Mouse (Mus musculus) neural tube, embryonic 15.5 days (tissue): ENCODE measurements around the gene Gsto2. TPM values are rescaled to one million over a fixed set of nuclear protein-coding genes. Genes with fewer than 3 reads are reported as not detected.

ENCODE experiments used
- ATAC-seq: fragments of 200-750 bp; cut with Nextera tagmentation; 2 replicates; pipeline ENCODE4 v1.8.0; 2017; ENCODE audit warnings: mild to moderate bottlenecking, moderate TSS enrichment, moderate library complexity; ENCODE audit not compliant: low FRiP score
- H3K27ac ChIP-seq: fragments of 300-500 bp; sonication (generic); replicated peaks from 2 replicates; pipeline ENCODE4 v1.5.1; 2015; ENCODE audit warnings: mild to moderate bottlenecking, inconsistent platforms
- H3K27me3 ChIP-seq: fragments of 300-500 bp; sonication (generic); replicated peaks from 2 replicates; pipeline ENCODE4 v1.6.1; 2015; ENCODE audit warnings: inconsistent platforms
- H3K36me3 ChIP-seq: fragments of 300-500 bp; sonication (generic); 2 replicates; pipeline ENCODE4 v1.6.1; 2015; ENCODE audit warnings: inconsistent platforms
- H3K4me1 ChIP-seq: fragments of 300-500 bp; sonication (generic); 2 replicates; pipeline ENCODE4 v1.6.1; 2015; ENCODE audit warnings: inconsistent platforms
- H3K4me2 ChIP-seq: fragments of 300-500 bp; sonication (generic); 2 replicates; pipeline ENCODE4 v1.6.1; 2015; ENCODE audit warnings: inconsistent platforms, mild to moderate bottlenecking, moderate library complexity
- H3K4me3 ChIP-seq: fragments of 300-500 bp; sonication (generic); replicated peaks from 2 replicates; pipeline ENCODE4 v1.5.1; 2015; ENCODE audit warnings: mild to moderate bottlenecking, inconsistent platforms
- H3K9ac ChIP-seq: fragments of 300-500 bp; sonication (generic); replicated peaks from 2 replicates; pipeline ENCODE4 v1.6.1; 2015; ENCODE audit warnings: mild to moderate bottlenecking, inconsistent platforms
- H3K9me3 ChIP-seq: fragments of 300-500 bp; sonication (generic); replicated peaks from 2 replicates; pipeline ENCODE4 v1.6.1; 2016; ENCODE audit warnings: inconsistent platforms
- WGBS: fragments of 180-500 bp; shearing (Covaris S2); methylation state at CpG from one replicate; pipeline ENCODE4 v1.1.7; 2015; ENCODE audit warnings: mixed read lengths; 5-methylcytosine and 5-hydroxymethylcytosine counted together
- polyA plus RNA-seq: library from polyadenylated mRNA; unstranded; fragments of >200 nt; fragmentation: Nextera tagmentation; extraction: Ambion mirVana; gene quantifications from 2 replicates; pipeline ENCODE4 v1.2.1, GENCODE M21; 2015

The Gsto2 gene
- polyA plus RNA-seq, 1 experiment from 2014 or later = 1.8 TPM

- Histone ChIP-seq H3K4me1 (peaks cover 28% of the 10 kb centered on the region), H3K4me2 (no peak overlapping the region), H3K36me3 (no peaks in the 10 kb centered on the region), H3K27me3 (no peaks in the 10 kb centered on the region), H3K4me3 (no peak overlapping the region), H3K9ac (no peak overlapping the region), H3K27ac (no peak overlapping the region), H3K9me3 (no peaks in the 10 kb centered on the region)
- WGBS = 94% methylated on average over 4 of the region's 4 CpGs
- ATAC-seq = no peak
Observed at GRCm38 (mm10) chr19:47914191-47914590, 48.9 kb downstream of the Gsto2 start.

DNA sequence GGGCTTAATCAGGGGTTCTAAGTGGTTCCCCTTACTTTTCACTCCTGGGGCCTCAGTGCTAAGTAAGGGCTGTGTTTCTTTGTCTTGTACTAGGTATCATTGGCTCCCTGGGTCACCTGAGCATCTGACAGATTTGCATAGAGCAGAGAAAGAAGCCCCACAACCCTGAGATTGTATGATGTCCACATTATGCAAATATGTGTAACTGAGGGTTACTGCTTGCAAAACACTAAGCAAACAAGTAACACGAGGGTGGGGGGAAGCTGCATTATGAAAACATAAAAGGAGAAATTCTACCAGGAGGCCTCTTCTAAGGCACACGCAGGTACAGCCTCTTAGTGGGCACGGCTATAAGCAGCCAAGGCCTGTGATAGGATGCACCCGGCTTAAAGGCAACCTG, 49.9 kb downstream of the Gsto2 start:
- H3K36me3 ChIP-seq = no peaks in the 10 kb centered on the region
- H3K4me1 ChIP-seq = peaks cover 24% of the 10 kb centered on the region
- no peaks in the 10 kb centered on the region for H3K27me3 ChIP-seq
- WGBS = 78% methylated on average over 4 of the region's 4 CpGs
- H3K9ac ChIP-seq = no peak overlapping the region
- H3K4me3 ChIP-seq = no peak overlapping the region
- H3K27ac ChIP-seq = no peak overlapping the region
- no peak for ATAC-seq
- H3K9me3 ChIP-seq = no peaks in the 10 kb centered on the region
- no peak overlapping the region for H3K4me2 ChIP-seq

- H3K4me3 ChIP-seq = peak overlapping the region; percentile 76; the same call in 1 of the 2 replicates
- no peak for ATAC-seq
- 9% methylated on average over 4 of the region's 4 CpGs for WGBS
Observed at GRCm38 (mm10) chr19:47917396-47917795, 52.1 kb downstream of the Gsto2 start.

DNA sequence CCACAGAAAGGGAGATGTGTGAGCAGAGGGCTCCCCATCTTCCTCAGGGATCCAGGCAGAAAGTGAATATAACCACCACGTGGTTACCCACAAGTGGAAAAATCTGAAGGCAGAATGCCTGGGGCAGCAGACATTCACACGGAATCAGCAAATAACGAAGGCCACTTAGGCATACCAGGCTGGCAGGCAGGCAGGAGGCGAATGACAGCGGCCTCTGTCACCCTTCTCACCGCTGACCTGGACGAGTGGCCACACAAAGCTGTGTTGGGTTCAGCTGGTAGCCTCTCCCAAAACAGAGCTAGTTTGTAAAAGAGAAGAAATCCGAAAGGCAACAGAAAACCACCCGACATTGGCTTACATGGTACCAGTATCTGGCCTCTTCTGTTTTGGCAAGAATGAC, 52.7 kb downstream of the Gsto2 start:
- peak overlapping the region; percentile 94 for H3K4me2 ChIP-seq
- 16% methylated on average over 9 of the region's 9 CpGs for WGBS
- no peaks in the 10 kb centered on the region for H3K9me3 ChIP-seq
- no peak for ATAC-seq
- peak overlapping the region; percentile 76 for H3K4me3 ChIP-seq
- peak overlapping the region; percentile 75 for H3K9ac ChIP-seq
- 0 out of 2 replicates have a peak overlapping the region, but pooled peaks have one; percentile 88 for H3K27ac ChIP-seq
- no peaks in the 10 kb centered on the region for H3K27me3 ChIP-seq
- no peaks in the 10 kb centered on the region for H3K36me3 ChIP-seq
- peaks cover 22% of the 10 kb centered on the region for H3K4me1 ChIP-seq

More at GRCm38 (mm10) chr19:47917396-47917795, 52.1 kb downstream of the Gsto2 start:
- Histone ChIP-seq H3K4me1 (peaks cover 22% of the 10 kb centered on the region), H3K27me3 (no peaks in the 10 kb centered on the region), H3K36me3 (no peaks in the 10 kb centered on the region), H3K9ac (0 out of 2 replicates have a peak overlapping the region, but pooled peaks have one; percentile 75), H3K4me2 (peak overlapping the region; percentile 94), H3K27ac (no peak overlapping the region), H3K9me3 (no peaks in the 10 kb centered on the region)

- WGBS = under 1% methylated on average over 29 of the region's 29 CpGs
- peak overlapping the region; percentile 88 for H3K27ac ChIP-seq
- peaks cover 22% of the 10 kb centered on the region for H3K4me1 ChIP-seq
- H3K9ac ChIP-seq = peak overlapping the region; percentile 75
- no peaks in the 10 kb centered on the region for H3K27me3 ChIP-seq
- peak; percentile 56 for ATAC-seq
- H3K4me3 ChIP-seq = peak overlapping the region; percentile 76
- H3K36me3 ChIP-seq = no peaks in the 10 kb centered on the region
- no peaks in the 10 kb centered on the region for H3K9me3 ChIP-seq
- H3K4me2 ChIP-seq = peak overlapping the region; percentile 94
Observed at GRCm38 (mm10) chr19:47918455-47919101, 53.2 kb downstream of the Gsto2 start.

GRCm38 (mm10) chr19:47919126-47919965, 54.0 kb downstream of the Gsto2 start, which contains the start of the genes Cfap43 and Itprip:
TSS of gene Cfap43 (minus strand) at chr19:47919287.
TSS of gene Itprip (minus strand) at chr19:47919299.
- under 1% methylated on average over 48 of the region's 48 CpGs for WGBS

DNA sequence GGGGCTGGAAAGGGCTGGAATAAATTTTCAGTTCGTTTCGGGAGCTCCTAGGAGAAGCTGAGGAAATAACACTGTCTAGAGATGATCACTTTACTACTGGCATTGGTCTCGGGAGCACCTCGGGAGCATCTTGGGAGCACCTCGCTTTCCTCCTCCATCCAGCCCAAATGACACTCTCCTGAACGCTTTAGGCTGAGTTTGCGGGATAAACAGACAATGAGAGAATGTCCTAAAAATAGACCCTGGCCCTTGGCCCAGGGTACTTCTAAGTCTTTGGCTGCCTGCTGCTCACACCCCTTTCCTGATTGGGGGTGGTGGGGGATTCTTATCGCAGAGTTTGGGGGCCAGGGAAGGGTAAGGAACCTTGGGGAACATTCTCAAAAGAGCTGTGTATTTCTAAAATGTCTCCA, 54.6 kb downstream of the Gsto2 start:
- Histone ChIP-seq H3K27me3 (no peaks in the 10 kb centered on the region), H3K27ac (peak overlapping the region; percentile 88; the same call in 1 of the 2 replicates), H3K9ac (no peak overlapping the region), H3K36me3 (no peaks in the 10 kb centered on the region), H3K9me3 (no peaks in the 10 kb centered on the region), H3K4me1 (peaks cover 22% of the 10 kb centered on the region), H3K4me2 (peak overlapping the region; percentile 94), H3K4me3 (peak overlapping the region; percentile 76)
- WGBS = 3% methylated on average over 8 of the region's 8 CpGs
- ATAC-seq = 0 out of 2 replicates have a peak, but pooled peaks have one; percentile 4

More at GRCm38 (mm10) chr19:47919126-47919965, 54.0 kb downstream of the Gsto2 start, which contains the start of the genes Cfap43 and Itprip:
- peaks cover 22% of the 10 kb centered on the region for H3K4me1 ChIP-seq
- peak within 1 kb of the TSS; percentile 75 for H3K9ac ChIP-seq
- H3K27ac ChIP-seq = peak within 1 kb of the TSS; percentile 88
- ATAC-seq = peak; percentile 71
- H3K4me2 ChIP-seq = peak within 1 kb of the TSS; percentile 94
- no peaks in the 10 kb centered on the region for H3K27me3 ChIP-seq
- H3K4me3 ChIP-seq = peak within 1 kb of the TSS; percentile 76
- H3K9me3 ChIP-seq = no peaks in the 10 kb centered on the region
- no peaks in the 10 kb centered on the region for H3K36me3 ChIP-seq

DNA sequence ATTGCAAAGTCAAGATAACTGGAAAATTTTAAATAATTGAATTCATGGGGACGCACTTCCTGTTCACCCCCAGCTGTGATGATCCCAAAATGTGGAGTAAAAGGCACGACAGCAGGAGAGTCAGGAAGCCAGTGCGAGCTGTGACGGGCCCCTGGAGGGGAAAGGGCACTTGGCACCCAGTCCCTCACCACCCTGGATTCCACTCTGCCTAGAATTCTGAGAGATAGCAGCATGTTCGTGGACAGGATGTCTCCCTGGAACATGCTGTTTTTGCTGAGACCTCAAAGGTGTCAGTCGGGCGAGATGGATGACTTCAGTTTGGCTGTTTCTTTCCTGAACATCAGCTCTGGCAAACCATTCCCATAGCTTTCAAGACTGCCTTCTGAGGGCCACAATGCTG, 60.5 kb downstream of the Gsto2 start:
- ATAC-seq = no peak
- WGBS = 84% methylated on average over 7 of the region's 7 CpGs
- no peaks in the 10 kb centered on the region for H3K27me3 ChIP-seq
- H3K9me3 ChIP-seq = no peaks in the 10 kb centered on the region
- no peaks in the 10 kb centered on the region for H3K4me1 ChIP-seq
- no peaks in the 10 kb centered on the region for H3K36me3 ChIP-seq
- no peak overlapping the region for H3K9ac ChIP-seq
- no peak overlapping the region for H3K4me3 ChIP-seq
- no peak overlapping the region for H3K27ac ChIP-seq
- no peak overlapping the region for H3K4me2 ChIP-seq

DNA sequence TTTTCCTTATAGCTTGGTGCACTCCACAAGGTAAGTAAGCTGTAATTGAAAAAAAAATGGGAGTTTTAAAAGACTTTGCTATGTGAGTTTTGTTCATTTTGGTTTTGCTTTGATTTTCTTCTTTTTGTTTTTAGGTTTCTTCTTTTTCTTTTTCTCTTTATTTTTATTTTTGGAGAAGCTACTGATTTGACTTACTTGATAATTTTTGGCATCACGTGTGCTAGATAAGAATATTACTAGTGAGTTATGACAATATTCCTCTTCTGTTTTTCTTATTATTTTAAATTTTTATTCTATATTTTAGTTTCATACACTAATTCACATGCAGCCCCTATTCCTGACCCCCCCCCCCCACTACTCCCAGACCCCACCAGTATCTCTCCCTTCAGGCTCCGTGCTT, 61.7 kb downstream of the Gsto2 start:
- Histone ChIP-seq H3K9me3 (no peaks in the 10 kb centered on the region), H3K4me2 (no peak overlapping the region), H3K4me1 (no peaks in the 10 kb centered on the region), H3K27me3 (no peaks in the 10 kb centered on the region), H3K9ac (no peak overlapping the region), H3K27ac (no peak overlapping the region), H3K36me3 (no peaks in the 10 kb centered on the region), H3K4me3 (no peak overlapping the region)
- ATAC-seq = no peak
- WGBS = 86% methylated on average over 2 of the region's 2 CpGs

DNA sequence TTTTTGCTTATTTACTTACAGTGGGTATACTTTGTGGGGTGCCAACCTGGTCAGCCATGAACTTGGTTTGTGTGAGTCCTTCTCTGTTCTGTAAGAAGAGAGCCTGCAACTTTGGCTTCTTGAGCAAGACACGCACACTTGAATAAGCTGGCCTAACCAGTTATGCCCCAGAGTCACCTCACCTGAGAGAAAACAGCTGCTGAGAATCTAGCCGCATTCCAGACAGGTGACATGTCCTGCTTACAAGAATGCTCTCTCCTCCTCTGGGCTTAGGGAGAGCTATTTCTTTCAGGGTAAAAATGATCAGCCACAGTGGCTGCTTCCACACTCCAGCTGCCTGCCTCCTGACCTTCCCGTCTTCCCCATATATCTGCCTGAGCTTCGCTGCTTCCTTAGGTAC, 63.7 kb downstream of the Gsto2 start:
- Histone ChIP-seq H3K27me3 (no peaks in the 10 kb centered on the region), H3K9ac (no peak overlapping the region), H3K27ac (no peak overlapping the region; the same call in 1 of the 2 replicates), H3K4me3 (no peak overlapping the region), H3K4me1 (no peaks in the 10 kb centered on the region), H3K4me2 (no peak overlapping the region), H3K36me3 (no peaks in the 10 kb centered on the region), H3K9me3 (no peaks in the 10 kb centered on the region)
- ATAC-seq = no peak
- 67% methylated on average over 4 of the region's 4 CpGs for WGBS

- WGBS = 41% methylated on average over 7 of the region's 7 CpGs
- Histone ChIP-seq H3K4me1 (peaks cover 5% of the 10 kb centered on the region), H3K9ac (no peak overlapping the region), H3K27me3 (0 out of 2 replicates have a peak, but pooled peaks cover 2% of the 10 kb centered on the region), H3K9me3 (no peaks in the 10 kb centered on the region), H3K27ac (no peak overlapping the region), H3K4me2 (no peak overlapping the region), H3K36me3 (no peaks in the 10 kb centered on the region), H3K4me3 (no peak overlapping the region)
- no peak; the same call in 1 of the 2 replicates for ATAC-seq
Observed at GRCm38 (mm10) chr19:47931982-47932638, 66.8 kb downstream of the Gsto2 start.
